Mouse (Mus musculus) heart, adult 9 months (tissue): ENCODE data around the gene Dph1.

Experiments used
- DNase-seq, 2 experiments: peaks; one replicate each; pipeline ENCODE4 v3.0.0; 2022; ENCODE audit warnings: low spot score in 2 of 2

Dph1 gene

DNA sequence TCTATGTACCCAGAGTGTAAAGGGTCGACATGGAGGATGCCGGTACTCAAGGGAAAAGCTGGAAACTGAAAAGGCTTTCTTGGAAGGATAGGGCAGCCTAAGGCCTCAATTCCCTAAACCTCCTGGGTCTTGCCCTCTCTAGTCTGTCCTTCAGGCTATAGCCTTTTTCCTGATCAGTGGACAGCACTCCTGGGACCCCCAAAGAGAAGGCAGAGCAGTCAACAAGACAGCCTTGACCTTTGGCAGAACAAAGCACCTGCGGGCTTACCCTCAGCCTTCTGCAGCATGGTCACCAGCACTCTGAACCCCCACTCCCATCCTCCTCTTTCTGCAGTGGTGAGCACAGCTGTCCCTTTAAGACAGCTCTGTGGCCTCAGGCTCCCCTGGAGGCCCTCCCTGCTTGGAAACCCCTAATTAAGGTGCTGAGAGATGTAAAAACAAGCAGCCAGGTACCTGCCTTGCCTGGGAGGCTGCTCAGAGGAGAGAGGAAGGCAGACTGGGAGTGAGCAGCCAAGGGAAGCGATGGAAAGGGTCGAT is at the start of gene Dph1:
Gene Dph1 (minus strand): TSS at position 337 of the 537 bp plus-strand sequence.
- no peak for DNase-seq

DNA sequence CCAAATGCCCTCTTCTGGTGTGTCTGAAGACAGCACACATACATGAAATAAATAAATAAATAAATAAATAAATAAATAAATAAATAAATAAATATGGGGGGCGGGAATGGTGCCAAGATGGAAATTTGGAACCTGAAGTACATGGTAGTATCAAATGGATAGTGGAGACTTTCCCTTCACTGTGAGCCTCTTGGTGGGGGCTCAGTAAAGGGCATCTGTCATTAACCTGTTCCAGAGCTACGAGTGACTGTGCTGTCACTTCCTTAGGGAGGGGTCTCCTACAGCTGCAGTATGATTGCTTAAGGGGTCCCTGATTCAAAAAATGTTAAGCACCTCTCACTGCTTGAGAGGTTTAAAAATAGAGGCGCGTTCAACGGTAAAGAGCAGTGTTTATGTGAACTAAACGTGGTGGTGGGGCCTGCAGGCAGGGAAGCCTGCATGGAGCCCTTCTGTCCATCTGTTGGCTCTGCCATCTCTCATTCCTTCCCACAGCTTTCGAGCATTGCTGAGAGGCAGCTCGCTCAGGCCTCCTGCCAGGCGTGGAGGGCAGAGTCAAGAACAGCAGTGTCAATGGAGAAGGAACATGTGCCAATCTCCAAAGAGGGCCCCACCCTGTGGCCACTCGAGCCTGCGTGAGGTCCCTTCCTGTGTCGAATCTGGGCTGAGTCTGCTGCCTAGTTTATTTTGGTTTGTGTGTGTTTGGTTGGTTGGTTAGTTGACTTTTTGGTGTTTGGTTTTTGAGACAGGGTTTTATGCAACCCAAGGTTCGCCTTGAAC is 49.3 kb upstream of the Dph1 start:
- peak; percentile 51 to 77 for DNase-seq

DNA sequence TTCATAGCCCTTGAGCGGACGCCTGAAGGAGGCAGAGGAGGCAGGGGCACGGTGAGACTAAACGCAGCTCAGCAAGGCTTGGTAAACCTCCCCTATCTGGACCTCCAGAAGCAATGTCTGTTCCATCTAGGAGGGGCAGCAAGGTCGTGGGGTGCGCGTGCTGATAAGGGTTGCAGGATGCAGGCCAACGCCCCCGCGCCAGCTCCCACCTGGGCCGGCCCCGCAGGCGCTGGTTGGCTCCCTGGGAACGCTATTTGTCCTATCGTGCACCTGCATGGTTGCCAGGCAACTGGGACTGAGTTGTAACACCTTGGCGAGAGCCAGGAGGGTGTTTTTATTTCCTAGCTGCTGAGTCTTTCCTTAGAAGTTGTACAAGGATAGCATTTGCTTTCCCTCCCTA is 43.7 kb upstream of the Dph1 start:
- no peak for DNase-seq

- DNase-seq = no peak
These were observed 41.4 kb upstream of the Dph1 start for GRCm38 (mm10) chr11:75232434-75232833.

GRCm38 (mm10) chr11:75231756-75232155 is 40.7 kb upstream of the Dph1 start:
- DNase-seq = peak in 1 of 2 experiments; percentile 58

DNA sequence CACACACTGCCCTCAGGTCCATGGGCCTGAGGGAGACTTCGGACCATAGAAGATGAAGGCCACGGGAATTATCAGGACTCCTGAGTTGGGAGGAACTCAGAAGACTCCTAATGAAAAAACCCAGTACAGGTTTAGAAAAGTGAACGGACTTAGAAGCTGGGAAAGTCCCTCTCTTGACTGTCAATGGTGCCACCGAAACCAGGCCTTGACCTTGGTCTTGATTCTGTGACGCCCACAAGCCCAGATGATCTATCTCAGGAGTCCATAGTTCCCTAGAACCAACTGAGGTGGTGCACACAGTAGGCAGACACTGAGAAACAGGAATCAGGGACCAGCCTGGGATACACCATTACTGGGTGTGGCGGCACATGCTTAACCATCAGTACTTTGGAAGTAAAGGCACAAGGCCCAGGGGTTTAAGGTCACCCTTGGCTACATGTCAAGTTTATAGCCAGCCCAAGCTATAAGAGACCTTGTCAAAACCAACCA is 39.3 kb upstream of the Dph1 start:
- no peak for DNase-seq

DNA sequence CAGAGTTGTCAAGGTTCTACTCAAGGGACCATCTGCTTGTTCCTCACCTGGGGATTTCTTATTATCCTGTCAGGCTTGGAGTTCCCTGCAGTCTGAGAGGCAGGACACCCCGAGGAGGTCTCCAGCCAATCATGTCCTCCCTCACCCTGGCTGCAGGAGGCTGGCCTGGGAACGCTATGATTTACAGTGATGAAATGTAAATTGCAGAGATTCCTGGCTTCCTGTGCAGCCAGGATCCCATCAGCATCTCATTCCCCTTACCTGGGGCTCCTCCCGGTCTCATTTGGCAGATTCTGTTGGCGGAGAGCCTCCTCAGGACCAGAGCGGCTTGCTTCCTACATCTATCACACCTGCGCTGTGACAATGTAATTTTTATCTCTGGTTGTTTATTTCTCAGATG is 38.2 kb upstream of the Dph1 start:
- no peak for DNase-seq

DNA sequence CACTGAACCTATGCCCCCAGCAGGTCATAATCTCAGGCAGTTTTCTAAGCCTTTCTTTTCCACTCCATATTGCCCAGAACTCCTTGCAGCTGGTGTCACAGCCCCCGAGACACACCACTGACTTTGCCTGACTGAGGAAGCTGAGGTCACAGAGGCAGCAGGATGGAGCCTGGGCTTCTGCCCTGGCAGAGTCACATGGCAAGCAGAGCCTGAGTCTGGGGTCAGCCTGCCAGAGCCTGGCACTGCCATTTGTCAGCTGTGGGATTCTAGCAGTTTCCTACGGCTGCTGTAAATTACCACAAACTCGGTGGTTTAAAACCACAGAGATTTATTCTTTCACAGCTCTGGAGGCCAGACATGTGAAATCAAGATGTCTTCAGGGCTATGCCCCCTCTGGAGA is 36.6 kb upstream of the Dph1 start:
- DNase-seq = no peak

GRCm38 (mm10) chr11:75224835-75225234 is 33.8 kb upstream of the Dph1 start:
- no peak for DNase-seq

DNA sequence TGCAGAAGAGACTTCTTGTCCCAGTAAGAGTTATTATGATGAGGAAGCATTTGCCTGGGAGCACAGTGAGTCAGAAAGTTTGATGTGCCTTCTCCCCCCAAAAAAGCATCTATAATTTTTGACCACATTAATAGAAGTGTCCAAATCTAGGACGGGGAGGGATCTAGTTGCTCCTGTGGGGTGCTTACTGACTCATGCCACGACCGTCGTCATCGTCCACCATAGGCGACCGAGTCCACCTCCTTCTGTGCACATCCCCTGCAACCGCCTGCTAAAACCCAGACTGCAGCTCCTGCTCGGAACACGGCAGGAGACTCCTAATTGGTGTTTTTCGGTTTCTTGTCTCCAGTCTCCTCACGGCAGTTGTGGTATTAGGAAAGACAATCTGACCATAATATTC is 33.0 kb upstream of the Dph1 start:
- DNase-seq = no peak

DNA sequence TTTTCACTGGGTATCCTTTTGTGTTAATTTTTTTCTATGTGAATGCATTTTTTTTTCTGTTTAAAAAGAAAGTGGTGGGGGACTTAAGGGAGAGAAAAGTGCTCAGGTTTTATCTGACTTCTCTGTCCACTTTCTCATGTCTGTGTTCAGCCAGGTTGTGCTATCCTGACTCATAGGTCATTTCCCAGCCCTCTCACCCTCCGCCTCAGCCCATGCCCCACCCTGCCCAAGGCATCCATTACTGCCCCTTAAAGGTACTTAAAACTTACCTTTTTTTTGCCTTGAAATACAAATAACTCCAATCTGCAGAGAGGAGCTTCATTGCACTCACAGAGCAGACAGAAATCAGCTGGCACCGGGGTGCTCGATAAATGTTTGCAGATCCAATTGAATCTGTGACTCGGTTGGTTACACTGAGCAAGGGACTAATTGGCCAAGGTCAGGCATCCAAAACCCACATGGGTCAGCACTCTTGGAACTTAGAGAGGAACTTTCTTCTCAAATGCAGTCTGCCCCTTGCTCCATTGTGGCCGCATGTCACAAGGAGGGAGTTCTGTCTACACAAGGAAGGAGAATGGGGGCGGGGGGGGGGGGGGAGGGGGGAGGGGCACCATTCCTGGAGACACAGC is 29.6 kb upstream of the Dph1 start:
- no peak for DNase-seq

GRCm38 (mm10) chr11:75220115-75220514 is 29.1 kb upstream of the Dph1 start:
- DNase-seq = peak in 1 of 2 experiments; percentile 31

GRCm38 (mm10) chr11:75214081-75214950 is 23.3 kb upstream of the Dph1 start:
- no peak for DNase-seq

DNA sequence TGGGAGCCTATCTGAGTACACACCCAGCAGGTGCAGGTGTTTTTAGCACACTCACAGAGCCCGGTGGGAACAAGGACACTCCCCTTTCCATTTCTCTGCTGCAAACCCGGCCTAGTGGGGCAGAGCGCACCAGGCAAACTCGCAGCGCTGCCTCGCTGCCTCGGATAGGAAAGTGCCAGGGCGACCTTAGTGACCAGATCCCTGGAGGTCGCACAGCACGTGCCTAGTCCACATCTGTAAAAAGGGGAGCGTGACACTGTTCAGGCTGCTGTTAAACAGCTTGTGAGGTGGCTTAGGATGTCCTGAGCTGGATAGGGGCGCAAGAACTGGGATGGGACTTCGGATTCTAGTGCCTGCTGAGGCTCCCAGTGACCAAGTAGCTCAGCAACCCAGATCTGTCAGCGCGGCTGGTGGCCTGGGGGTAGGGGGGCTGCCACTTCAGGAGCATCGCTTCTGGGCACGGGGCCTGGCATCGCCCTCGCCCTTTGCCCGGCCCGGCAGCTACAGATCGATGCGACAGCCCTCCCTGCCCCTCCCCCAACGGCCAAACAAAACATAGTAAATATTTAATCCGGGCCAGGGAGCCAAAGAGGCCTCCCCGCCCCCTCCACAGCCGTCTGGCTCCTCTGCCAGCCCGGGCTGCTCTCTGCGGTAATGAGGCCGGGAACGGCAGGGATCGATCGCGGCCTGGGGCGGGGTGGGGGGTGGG is 22.5 kb upstream of the Dph1 start:
- DNase-seq = peak in 1 of 2 experiments; percentile 42

DNA sequence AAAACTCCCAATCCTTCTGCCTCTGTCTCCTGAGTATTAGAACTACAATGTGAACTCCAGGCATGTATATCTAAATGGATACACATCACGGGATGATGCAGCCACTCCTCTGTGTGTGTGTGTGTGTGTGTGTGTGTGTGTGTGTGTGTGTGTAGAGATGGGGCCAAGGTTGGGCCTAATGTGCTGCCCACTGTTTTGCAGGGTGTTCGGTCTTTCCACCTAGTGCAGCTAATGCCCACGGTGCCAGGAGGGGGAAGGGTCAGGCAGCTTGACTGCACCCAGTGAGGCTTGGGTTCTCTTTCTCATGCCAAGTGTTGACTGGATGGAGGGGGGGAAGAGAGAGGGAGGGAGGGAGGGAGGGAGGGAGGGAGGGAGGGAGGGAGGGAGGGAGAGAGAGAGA is 21.8 kb upstream of the Dph1 start:
- no peak for DNase-seq

GRCm38 (mm10) chr11:75212031-75212667 is 21.1 kb upstream of the Dph1 start:
- peak in 1 of 2 experiments; percentile 45 for DNase-seq

DNA sequence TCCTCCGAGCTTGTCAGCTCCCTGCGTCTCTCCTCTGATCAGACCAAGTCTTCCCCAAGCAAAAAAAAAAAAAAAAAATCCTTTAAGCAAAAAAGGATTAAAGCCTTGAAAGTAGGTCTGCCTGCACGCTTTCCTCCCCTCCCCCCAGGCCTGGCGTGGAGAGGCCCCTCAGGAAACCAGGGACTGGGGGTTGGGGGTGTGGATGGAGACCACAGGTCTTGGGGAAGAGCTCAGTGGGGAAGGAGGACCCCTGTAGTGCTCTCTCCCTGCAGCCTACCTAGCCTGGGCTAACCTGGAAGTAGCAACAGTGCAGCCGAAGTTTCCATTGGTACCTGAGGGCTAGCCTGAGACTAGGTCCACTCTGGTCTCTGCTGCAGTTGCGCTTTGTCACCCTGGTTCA is 19.7 kb upstream of the Dph1 start:
- DNase-seq = no peak

GRCm38 (mm10) chr11:75210093-75210492 is 19.1 kb upstream of the Dph1 start:
- DNase-seq = no peak

- DNase-seq = no peak
These were observed 18.3 kb upstream of the Dph1 start for GRCm38 (mm10) chr11:75209363-75209762.

DNA sequence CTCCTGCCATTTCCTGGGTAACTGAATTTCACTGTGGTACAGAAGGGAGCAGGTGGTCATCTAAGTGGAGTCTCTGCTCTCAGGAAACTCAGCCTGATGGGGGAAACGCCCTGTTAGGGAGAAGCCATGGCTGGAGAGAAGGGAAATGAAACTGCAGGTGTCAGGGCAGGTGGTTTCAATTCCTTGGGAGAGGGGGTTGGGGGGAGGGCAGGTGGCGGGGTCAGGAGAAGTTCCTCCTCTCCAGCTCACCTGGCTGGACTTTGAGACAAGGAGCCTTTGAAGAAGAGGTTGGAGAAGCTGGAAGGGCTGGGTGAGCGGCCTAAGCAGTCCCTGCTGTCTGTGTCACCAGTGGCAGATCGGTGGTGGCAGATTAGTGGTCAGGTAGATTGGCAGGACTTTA is 15.3 kb upstream of the Dph1 start:
- no peak for DNase-seq

DNA sequence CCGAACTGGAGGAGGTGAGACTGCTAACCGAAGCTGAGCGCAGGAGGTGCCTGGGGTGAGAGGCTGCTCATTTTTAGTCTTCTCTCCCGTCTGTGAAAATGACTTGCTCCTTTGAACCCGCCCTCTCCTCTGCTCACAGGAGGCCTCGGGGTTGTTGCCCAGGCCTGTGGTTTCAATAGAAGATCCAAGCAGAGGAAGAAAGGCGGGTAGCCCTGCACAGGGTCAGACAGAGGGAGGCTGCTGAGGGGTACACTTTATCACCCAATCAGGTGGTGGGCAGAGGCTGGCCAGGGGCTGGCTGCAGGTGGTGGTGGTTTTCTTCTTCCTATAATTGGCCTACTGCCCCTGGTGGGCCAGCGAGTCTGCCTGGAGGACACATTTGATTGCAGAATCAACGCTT is 13.4 kb upstream of the Dph1 start:
- no peak for DNase-seq
